Mouse (Mus musculus): ENCODE measurements around the gene Kndc1. TPM values are rescaled to one million over a fixed set of nuclear protein-coding genes. Genes with fewer than 3 reads are reported as not detected.

Gene Kndc1
- 16.5 and 19.0 TPM in 2 replicates for polyA plus RNA-seq (2015; fragmentation: Nextera tagmentation; extraction: Ambion mirVana)

DNA sequence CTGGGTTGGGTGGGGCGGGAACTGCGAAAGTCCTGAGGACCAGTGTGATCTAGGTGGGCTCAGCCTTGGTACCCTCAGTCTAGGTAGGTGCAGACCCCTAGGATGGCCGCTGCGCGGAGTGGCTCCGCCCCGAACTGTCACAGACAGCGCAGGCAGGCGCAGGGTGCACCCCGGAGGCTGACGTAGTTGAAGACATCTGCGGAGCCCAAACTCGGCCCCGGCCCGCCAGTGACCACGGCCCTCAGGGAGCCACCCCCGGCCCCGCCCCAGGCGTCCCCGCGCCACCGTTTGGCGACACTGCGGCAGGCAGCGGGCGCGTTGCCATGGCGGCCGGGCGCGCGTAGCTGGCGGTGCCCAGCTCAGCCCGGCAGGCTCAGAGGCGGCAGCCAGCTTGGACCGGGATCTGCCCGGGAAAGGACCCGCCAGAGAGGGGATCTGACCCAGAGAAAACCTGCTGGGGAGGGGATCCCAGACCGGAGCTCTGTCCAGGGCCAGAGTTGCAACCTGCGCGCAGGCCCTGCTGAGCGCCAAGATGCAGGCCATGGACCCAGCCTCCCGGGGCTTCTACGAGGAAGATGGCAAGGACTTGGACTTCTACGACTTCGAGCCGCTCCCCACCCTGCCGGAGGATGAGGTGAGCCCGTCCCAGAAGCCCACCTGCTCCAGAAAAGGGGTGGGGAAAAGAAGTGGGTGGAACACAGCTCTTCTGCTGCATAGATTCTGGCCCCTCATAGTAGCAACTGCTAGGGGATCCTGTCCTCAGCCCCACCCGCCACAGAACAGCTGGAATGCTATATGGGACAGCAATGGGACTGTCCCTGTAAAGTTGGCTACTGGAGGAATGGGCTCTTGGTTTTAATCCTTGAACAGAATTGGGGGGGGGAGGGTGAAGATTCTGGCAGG lies at the start of gene Kndc1:
TSS of gene Kndc1 (plus strand) at position 42 of the 903 bp plus-strand sequence.
- Histone ChIP-seq H3K9me3 (ENCODE audit: control insufficient read depth, low read length) (no peaks in the 10 kb centered on the region), H3K4me2 (ENCODE audit: low read length) (peak within 1 kb of the TSS; percentile 68), H3K27ac (ENCODE audit: low read depth, low read length) (peak within 1 kb of the TSS; percentile 16; the same call in 1 of the 2 replicates), H3K27me3 (replicated peaks; ENCODE audit: control insufficient read depth, insufficient read depth, low read length) (peaks cover 10% of the 10 kb centered on the region), H3K9ac (ENCODE audit: low read depth, low read length) (peak within 1 kb of the TSS; percentile 88), H3K4me3 (ENCODE audit: low read length) (peak within 1 kb of the TSS; percentile 55), H3K4me1 (ENCODE audit: control insufficient read depth, insufficient read depth, low read depth, low read length) (peaks cover 18% of the 10 kb centered on the region), H3K36me3 (ENCODE audit: control insufficient read depth, insufficient read depth, low read length) (no peaks in the 10 kb centered on the region)
- peak; percentile 82 for ATAC-seq
- WGBS, result under 1% methylated on average over 50 of the region's 50 CpGs

DNA sequence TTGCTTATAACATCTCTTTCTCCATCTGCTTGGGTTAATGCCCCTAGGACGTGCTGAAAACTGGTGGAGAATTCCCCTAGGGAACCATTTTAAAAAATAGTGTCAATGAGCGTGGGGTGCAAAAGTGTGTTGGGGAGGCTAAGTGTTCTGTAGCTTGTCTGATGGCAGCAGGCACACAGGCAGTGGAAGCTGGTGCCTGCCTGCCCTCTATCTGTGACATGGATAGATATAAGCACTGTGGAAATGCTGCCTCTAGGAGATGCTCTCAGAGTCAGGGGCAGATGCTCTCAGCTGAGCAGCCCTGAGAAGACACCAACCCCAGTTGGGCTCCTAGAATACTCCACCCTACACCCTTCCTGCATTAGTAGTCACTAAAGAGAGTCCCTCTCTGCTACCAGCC lies 49.4 kb upstream of the Kndc1 start:
- H3K9ac ChIP-seq (ENCODE audit: low read depth, low read length), result no peak overlapping the region
- ATAC-seq, result no peak
- no peaks in the 10 kb centered on the region for H3K9me3 ChIP-seq (ENCODE audit: control insufficient read depth, low read length)
- peaks cover 12% of the 10 kb centered on the region for H3K4me1 ChIP-seq (ENCODE audit: control insufficient read depth, insufficient read depth, low read depth, low read length)
- H3K36me3 ChIP-seq (ENCODE audit: control insufficient read depth, insufficient read depth, low read length), result no peaks in the 10 kb centered on the region
- H3K4me3 ChIP-seq (ENCODE audit: low read length), result no peak overlapping the region
- no peaks in the 10 kb centered on the region for H3K27me3 ChIP-seq (replicated peaks; ENCODE audit: control insufficient read depth, insufficient read depth, low read length)
- no peak overlapping the region for H3K4me2 ChIP-seq (ENCODE audit: low read length)
- no peak overlapping the region for H3K27ac ChIP-seq (ENCODE audit: low read depth, low read length)
- WGBS, result 79% methylated on average over 2 of the region's 2 CpGs

DNA sequence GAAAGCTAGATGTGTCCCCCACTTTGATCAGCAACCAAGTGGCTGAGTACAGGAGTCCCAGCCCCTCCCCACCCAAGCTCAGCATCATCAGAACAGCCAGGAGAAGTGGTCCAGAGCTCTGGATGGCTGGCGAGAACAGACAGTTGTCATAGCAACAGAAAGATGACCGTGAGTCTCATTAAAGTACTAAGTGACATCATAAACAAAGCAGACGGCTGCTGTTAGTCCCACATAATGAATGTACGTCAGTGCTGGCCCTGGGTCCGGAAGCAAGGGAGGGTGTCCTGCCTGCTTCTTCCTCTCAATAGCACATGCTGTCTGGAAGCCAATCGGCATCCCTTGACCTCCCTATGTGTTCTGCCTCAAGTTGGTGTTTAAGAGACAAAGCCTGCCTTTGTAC lies 44.3 kb upstream of the Kndc1 start:
- H3K9me3 ChIP-seq (ENCODE audit: control insufficient read depth, low read length), result no peaks in the 10 kb centered on the region
- peaks cover 21% of the 10 kb centered on the region for H3K4me1 ChIP-seq (ENCODE audit: control insufficient read depth, insufficient read depth, low read depth, low read length)
- H3K4me3 ChIP-seq (ENCODE audit: low read length), result no peak overlapping the region
- WGBS, result 7% methylated on average over 6 of the region's 6 CpGs
- H3K36me3 ChIP-seq (ENCODE audit: control insufficient read depth, insufficient read depth, low read length), result 0 out of 2 replicates have a peak, but pooled peaks cover 3% of the 10 kb centered on the region
- no peak overlapping the region for H3K4me2 ChIP-seq (ENCODE audit: low read length)
- H3K9ac ChIP-seq (ENCODE audit: low read depth, low read length), result 0 out of 2 replicates have a peak overlapping the region, but pooled peaks have one; percentile 18
- peak; percentile 88 for ATAC-seq
- H3K27me3 ChIP-seq (replicated peaks; ENCODE audit: control insufficient read depth, insufficient read depth, low read length), result no peaks in the 10 kb centered on the region
- H3K27ac ChIP-seq (ENCODE audit: low read depth, low read length), result peak overlapping the region; percentile 76

DNA sequence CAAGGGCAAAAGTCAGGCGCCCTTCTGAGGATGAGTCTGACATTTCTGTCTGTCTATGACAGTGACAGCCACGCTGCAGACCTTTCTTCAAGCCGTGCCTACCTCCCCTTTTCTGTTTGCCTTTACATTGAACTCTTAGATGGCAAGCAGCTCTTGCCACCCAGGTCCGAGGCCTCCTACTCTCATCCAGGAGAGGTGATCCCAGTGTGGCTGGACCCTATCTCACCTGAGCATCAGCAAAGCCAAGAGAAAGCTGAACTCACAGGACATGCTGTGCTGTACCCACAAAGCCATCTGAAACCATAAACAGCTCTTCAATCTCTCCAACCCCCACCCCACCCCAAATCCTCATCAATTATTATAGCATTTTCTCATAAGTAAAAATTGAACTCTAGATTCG lies 43.8 kb upstream of the Kndc1 start:
- Histone ChIP-seq H3K9ac (ENCODE audit: low read depth, low read length) (peak overlapping the region; percentile 36; the same call in 1 of the 2 replicates), H3K4me3 (ENCODE audit: low read length) (no peak overlapping the region), H3K4me1 (ENCODE audit: control insufficient read depth, insufficient read depth, low read depth, low read length) (peaks cover 21% of the 10 kb centered on the region), H3K27ac (ENCODE audit: low read depth, low read length) (peak overlapping the region; percentile 76), H3K9me3 (ENCODE audit: control insufficient read depth, low read length) (no peaks in the 10 kb centered on the region), H3K36me3 (ENCODE audit: control insufficient read depth, insufficient read depth, low read length) (0 out of 2 replicates have a peak, but pooled peaks cover 3% of the 10 kb centered on the region), H3K27me3 (replicated peaks; ENCODE audit: control insufficient read depth, insufficient read depth, low read length) (no peaks in the 10 kb centered on the region), H3K4me2 (ENCODE audit: low read length) (no peak overlapping the region)
- ATAC-seq, result peak; percentile 16; the same call in 1 of the 2 replicates
- WGBS, result 46% methylated on average over 5 of the region's 5 CpGs

DNA sequence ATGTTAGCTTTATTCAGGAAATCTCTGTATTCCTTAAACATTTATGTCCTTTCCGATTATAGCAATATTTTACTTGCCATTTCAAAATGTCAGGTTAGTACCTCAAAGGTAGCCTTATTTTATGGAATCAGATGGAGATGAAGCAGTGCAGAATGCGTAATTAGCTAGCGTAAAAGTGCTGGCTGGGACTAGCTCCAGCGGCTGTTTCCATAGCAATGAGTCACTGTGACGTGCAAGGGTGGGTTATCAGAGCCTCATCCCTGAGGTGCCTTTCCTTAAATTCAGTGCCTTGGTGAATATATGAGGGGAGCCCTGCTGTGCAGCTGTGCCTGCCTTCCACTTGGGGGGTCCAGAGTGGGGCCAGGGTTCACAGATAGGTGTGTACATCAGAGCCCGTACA lies 43.4 kb upstream of the Kndc1 start:
- ATAC-seq, result peak; percentile 62
- Histone ChIP-seq H3K9ac (ENCODE audit: low read depth, low read length) (peak overlapping the region; percentile 33; the same call in 1 of the 2 replicates), H3K4me2 (ENCODE audit: low read length) (no peak overlapping the region)

DNA sequence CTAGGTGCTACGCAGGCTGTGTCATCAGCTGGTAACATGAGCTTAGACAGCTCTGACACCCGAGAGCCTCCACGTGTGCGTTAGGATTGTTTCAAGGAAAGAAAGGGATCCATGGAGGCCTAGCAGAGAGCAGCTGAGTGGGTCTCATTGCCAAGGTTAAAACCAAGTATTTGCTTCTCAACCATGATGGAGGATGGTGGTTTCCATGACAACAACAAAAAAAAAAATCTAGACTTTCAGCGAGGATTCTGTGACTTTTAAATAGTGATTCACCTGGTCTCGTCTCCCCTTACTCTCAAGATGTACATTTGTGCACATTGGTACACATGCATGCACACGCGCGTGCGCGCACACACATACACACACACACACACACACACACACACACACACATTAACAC lies 39.2 kb upstream of the Kndc1 start:
- WGBS, result 76% methylated on average over 11 of the region's 11 CpGs
- Histone ChIP-seq H3K4me3 (ENCODE audit: low read length) (no peak overlapping the region), H3K36me3 (ENCODE audit: control insufficient read depth, insufficient read depth, low read length) (0 out of 2 replicates have a peak, but pooled peaks cover 3% of the 10 kb centered on the region), H3K4me2 (ENCODE audit: low read length) (no peak overlapping the region), H3K27ac (ENCODE audit: low read depth, low read length) (0 out of 2 replicates have a peak overlapping the region, but pooled peaks have one; percentile 2), H3K9ac (ENCODE audit: low read depth, low read length) (no peak overlapping the region), H3K27me3 (replicated peaks; ENCODE audit: control insufficient read depth, insufficient read depth, low read length) (no peaks in the 10 kb centered on the region), H3K4me1 (ENCODE audit: control insufficient read depth, insufficient read depth, low read depth, low read length) (peaks cover 12% of the 10 kb centered on the region), H3K9me3 (ENCODE audit: control insufficient read depth, low read length) (no peaks in the 10 kb centered on the region)
- ATAC-seq, result no peak

More for the DNA sequence above, 43.4 kb upstream of the Kndc1 start:
- 31% methylated on average over 6 of the region's 6 CpGs for WGBS
- no peaks in the 10 kb centered on the region for H3K27me3 ChIP-seq (replicated peaks; ENCODE audit: control insufficient read depth, insufficient read depth, low read length)
- no peaks in the 10 kb centered on the region for H3K9me3 ChIP-seq (ENCODE audit: control insufficient read depth, low read length)
- peaks cover 21% of the 10 kb centered on the region for H3K4me1 ChIP-seq (ENCODE audit: control insufficient read depth, insufficient read depth, low read depth, low read length)
- peak overlapping the region; percentile 68 for H3K27ac ChIP-seq (ENCODE audit: low read depth, low read length)
- 0 out of 2 replicates have a peak, but pooled peaks cover 3% of the 10 kb centered on the region for H3K36me3 ChIP-seq (ENCODE audit: control insufficient read depth, insufficient read depth, low read length)
- H3K4me3 ChIP-seq (ENCODE audit: low read length), result no peak overlapping the region

DNA sequence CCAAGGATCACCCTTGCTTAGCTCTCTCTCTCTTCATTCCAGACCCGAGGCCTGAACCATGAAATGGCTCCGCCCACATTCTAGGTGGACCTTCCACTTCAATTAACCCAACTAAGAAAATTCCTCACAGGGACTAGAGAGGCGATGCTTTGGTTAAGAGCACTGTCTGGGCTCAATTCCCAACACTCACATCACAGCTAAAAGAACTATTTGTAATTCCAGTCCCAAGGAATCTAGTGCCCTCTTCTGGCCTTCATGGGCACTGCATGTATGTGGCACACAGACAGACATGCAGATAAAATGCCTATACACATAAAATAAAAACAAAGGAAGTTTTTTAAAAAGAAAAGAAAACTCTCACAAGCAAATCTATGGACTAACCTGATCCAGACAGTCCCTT lies 33.1 kb upstream of the Kndc1 start:
- 19% methylated on average over 3 of the region's 3 CpGs for WGBS
- no peak overlapping the region for H3K27ac ChIP-seq (ENCODE audit: low read depth, low read length)
- ATAC-seq, result peak; percentile 34; the same call in 1 of the 2 replicates
- no peaks in the 10 kb centered on the region for H3K9me3 ChIP-seq (ENCODE audit: control insufficient read depth, low read length)
- H3K4me2 ChIP-seq (ENCODE audit: low read length), result no peak overlapping the region
- no peak overlapping the region for H3K9ac ChIP-seq (ENCODE audit: low read depth, low read length)
- H3K4me1 ChIP-seq (ENCODE audit: control insufficient read depth, insufficient read depth, low read depth, low read length), result no peaks in the 10 kb centered on the region
- no peaks in the 10 kb centered on the region for H3K36me3 ChIP-seq (ENCODE audit: control insufficient read depth, insufficient read depth, low read length)
- no peaks in the 10 kb centered on the region for H3K27me3 ChIP-seq (replicated peaks; ENCODE audit: control insufficient read depth, insufficient read depth, low read length)
- H3K4me3 ChIP-seq (ENCODE audit: low read length), result no peak overlapping the region

DNA sequence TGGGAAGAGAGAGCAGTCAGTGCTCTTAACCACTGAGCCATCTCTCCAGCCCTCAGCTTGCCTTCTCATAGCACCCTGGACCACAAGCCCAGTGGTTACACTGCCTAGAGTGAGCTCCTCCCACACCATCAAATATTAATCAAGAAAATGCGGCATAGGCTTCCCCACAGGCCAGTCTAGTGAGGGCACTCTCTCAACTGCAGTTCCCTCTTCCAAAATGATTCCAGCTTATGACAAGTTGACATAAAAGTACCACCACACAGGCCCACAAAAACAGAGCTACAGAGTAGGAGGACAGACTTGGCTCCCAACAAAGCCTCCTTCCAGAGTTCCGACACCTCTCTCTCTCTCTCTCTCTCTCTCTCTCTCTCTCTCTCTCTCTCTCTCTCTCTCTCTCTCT lies 31.4 kb upstream of the Kndc1 start:
- ATAC-seq, result no peak
- no peak overlapping the region for H3K27ac ChIP-seq (ENCODE audit: low read depth, low read length)
- no peaks in the 10 kb centered on the region for H3K36me3 ChIP-seq (ENCODE audit: control insufficient read depth, insufficient read depth, low read length)
- no peaks in the 10 kb centered on the region for H3K4me1 ChIP-seq (ENCODE audit: control insufficient read depth, insufficient read depth, low read depth, low read length)
- H3K9ac ChIP-seq (ENCODE audit: low read depth, low read length), result no peak overlapping the region
- no peak overlapping the region for H3K4me3 ChIP-seq (ENCODE audit: low read length)
- no peaks in the 10 kb centered on the region for H3K27me3 ChIP-seq (replicated peaks; ENCODE audit: control insufficient read depth, insufficient read depth, low read length)
- 92% methylated on average over 2 of the region's 2 CpGs for WGBS
- H3K9me3 ChIP-seq (ENCODE audit: control insufficient read depth, low read length), result no peaks in the 10 kb centered on the region
- no peak overlapping the region for H3K4me2 ChIP-seq (ENCODE audit: low read length)

DNA sequence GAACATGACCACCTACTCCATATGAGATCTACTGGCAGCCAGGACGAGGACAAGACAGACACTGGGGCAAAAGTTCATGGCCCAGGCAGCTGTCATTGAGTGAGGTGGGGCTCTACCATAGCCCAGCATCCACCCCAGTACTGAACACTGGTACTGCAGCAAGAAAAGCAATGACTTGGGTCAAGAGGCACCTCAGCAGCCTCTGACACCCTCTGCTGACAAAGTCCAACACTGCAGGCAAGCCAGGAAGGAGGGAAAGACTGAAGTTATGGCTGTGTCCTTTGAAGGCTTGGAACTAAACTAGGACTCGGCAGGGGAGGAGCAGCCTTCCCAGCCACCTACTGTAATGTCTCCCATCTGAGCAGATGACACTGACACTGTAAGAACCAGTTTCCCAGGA lies 30.2 kb upstream of the Kndc1 start:
- no peak overlapping the region for H3K4me2 ChIP-seq (ENCODE audit: low read length)
- no peaks in the 10 kb centered on the region for H3K9me3 ChIP-seq (ENCODE audit: control insufficient read depth, low read length)
- no peak overlapping the region for H3K27ac ChIP-seq (ENCODE audit: low read depth, low read length)
- H3K27me3 ChIP-seq (replicated peaks; ENCODE audit: control insufficient read depth, insufficient read depth, low read length), result no peaks in the 10 kb centered on the region
- no peak overlapping the region for H3K4me3 ChIP-seq (ENCODE audit: low read length)
- 62% methylated on average over 2 of the region's 2 CpGs for WGBS
- H3K9ac ChIP-seq (ENCODE audit: low read depth, low read length), result no peak overlapping the region
- H3K36me3 ChIP-seq (ENCODE audit: control insufficient read depth, insufficient read depth, low read length), result no peaks in the 10 kb centered on the region
- ATAC-seq, result no peak
- H3K4me1 ChIP-seq (ENCODE audit: control insufficient read depth, insufficient read depth, low read depth, low read length), result no peaks in the 10 kb centered on the region

Measured in hindbrain, embryonic 16.5 days (tissue).